Mouse (Mus musculus): ENCODE measurements around the gene Cdc6. TPM values are rescaled to one million over a fixed set of nuclear protein-coding genes. Genes with fewer than 3 reads are reported as not detected.
A peak's percentile ranks its signal among the peaks of the same experiment; 100 is the strongest.
"Not testable (repeated sequence)": the region's sequence is repeated elsewhere in the genome, so short reads cannot be mapped to it uniquely, and the experiment has no call there.

Cdc6 gene
- total RNA-seq, 2 experiments from 2014 or later: 0.52 to 0.64 TPM

DNA sequence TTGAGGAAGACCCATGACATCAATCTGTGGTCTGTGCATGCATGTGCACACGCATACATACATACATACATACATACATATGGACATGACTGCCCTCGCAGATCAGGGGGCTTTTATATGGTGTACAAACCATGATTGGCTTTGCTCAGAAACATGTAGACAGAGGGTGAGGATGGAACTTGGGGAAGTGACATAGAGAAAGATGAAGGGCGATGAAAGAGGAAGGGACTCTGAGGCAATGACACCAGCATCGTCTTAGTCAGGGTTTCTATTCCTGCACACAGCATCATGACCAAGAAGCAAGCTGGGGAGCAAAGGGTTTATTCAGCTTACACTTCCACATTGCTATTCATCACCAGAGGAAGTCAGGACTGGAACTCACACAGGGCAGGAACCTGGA, 18.5 kb upstream of the Cdc6 start:
- Histone ChIP-seq H3K4me3 (no peak overlapping the region), H3K27ac (no peak overlapping the region)
- no peak for DNase-seq (ENCODE audit: low spot score in 2 of 2)
- no peak for TF ChIP-seq CTCF (conservative IDR thresholded peaks at IDR 0.05)

DNA sequence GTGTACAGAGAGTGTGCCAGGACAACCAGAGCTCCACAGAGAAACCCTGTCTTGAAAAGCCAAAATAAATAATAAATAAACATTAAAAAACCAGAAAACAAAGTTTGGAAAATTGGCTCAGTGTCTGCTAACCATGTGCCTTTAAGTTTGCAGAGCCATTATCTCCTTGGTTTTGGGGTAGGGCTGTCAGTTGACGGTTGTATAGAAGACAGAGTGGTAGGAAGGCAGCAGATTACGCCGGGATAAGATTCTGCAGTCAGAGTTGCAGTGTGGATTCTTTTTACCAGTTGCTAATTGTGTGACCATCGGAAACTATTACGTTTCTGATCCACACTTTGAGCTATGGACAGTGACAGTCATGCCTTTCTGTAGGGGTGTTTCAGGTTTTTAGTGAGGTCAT, 17.6 kb upstream of the Cdc6 start:
- no peak for TF ChIP-seq CTCF (conservative IDR thresholded peaks at IDR 0.05)
- Histone ChIP-seq H3K27ac (no peak overlapping the region), H3K4me3 (no peak overlapping the region)
- DNase-seq (ENCODE audit: low spot score in 2 of 2): no peak

DNA sequence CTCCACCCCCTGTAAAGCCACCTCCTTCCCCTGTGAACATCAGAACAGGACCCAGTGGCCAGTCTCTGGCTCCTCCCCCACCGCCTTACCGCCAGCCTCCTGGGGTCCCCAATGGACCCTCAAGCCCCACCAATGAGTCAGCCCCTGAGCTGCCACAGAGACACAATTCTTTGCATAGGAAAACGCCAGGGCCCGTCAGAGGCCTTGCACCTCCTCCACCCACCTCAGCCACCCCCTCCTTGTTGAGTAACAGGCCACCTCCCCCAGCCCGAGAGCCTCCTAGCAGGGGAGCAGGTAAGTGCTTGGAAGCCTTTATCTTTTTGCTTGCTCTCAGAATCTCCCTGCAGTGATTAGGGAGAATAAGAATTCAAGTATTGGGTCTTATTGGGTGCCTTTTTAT, 15.2 kb upstream of the Cdc6 start:
- H3K4me3 ChIP-seq: no peak overlapping the region
- no peak for DNase-seq (ENCODE audit: low spot score in 2 of 2)
- no peak for TF ChIP-seq CTCF (conservative IDR thresholded peaks at IDR 0.05)
- no peak overlapping the region for H3K27ac ChIP-seq

GRCm38 (mm10) chr11:98900529-98901125, 7.0 kb upstream of the Cdc6 start:
- TF ChIP-seq CTCF (conservative IDR thresholded peaks at IDR 0.05): no peak
- no peak overlapping the region for H3K27ac ChIP-seq
- no peak for DNase-seq (ENCODE audit: low spot score in 2 of 2)

GRCm38 (mm10) chr11:98902621-98903245, 4.9 kb upstream of the Cdc6 start:
- no peak for DNase-seq (ENCODE audit: low spot score in 2 of 2)
- Histone ChIP-seq H3K27ac (no peak overlapping the region), H3K4me3 (no peak overlapping the region)
- no peak for TF ChIP-seq CTCF (conservative IDR thresholded peaks at IDR 0.05)

More at GRCm38 (mm10) chr11:98900529-98901125, 7.0 kb upstream of the Cdc6 start:
- H3K4me3 ChIP-seq: no peak overlapping the region

DNA sequence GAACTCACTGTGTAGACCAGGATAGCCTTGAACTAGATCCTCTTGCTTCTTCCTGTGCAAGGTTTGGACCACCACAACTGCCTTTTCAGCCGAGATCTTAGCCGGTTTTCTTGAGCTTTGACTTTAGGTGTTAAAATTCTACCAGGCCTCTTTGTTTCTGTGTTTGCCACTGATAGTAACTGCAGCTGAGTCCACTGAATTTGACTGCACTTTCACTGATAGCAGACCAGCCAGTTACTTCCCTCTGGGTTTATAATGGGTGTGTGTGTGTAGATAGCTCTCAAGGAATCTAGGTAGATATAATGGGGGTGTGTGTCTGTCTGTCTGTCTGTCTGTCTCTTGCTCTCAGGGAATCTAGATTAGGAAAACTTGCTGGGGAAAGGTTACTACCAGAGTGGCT, 3.0 kb upstream of the Cdc6 start:
- H3K27ac ChIP-seq: no peak overlapping the region
- no peak overlapping the region for H3K4me3 ChIP-seq
- no peak for DNase-seq (ENCODE audit: low spot score in 2 of 2)
- TF ChIP-seq CTCF (conservative IDR thresholded peaks at IDR 0.05): no peak

DNA sequence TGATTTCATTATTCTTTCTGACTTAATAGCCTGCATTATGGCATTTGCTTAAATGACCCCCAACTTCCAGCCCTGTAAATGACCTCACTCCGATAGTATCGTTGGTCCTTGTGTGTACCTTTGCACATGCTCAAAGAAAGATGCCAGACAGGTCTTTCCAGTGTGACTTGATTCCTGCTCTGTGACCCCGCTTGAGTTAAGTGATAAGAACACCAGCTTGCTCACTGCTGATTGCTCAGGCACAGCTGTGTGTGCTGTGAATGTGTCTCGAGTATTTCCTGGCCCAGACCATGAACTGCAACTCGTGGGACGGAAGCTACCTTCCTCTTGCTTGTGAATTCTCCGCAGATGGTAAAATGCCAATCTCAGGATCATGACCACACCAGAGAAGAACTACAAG, 2.6 kb upstream of the Cdc6 start:
- no peak for DNase-seq (ENCODE audit: low spot score in 2 of 2)
- Histone ChIP-seq H3K4me3 (no peak overlapping the region), H3K27ac (no peak overlapping the region)
- no peak for TF ChIP-seq CTCF (conservative IDR thresholded peaks at IDR 0.05)

- no peak for TF ChIP-seq CTCF (conservative IDR thresholded peaks at IDR 0.05)
- Histone ChIP-seq H3K27ac (no peak overlapping the region), H3K4me3 (no peak overlapping the region)
- no peak for DNase-seq (ENCODE audit: low spot score in 2 of 2)
Measured at GRCm38 (mm10) chr11:98905583-98905982, 2.0 kb upstream of the Cdc6 start.

- TF ChIP-seq CTCF (conservative IDR thresholded peaks at IDR 0.05): no peak
- Histone ChIP-seq H3K4me3 (peak overlapping the region; percentile 57), H3K27ac (no peak overlapping the region)
- DNase-seq (ENCODE audit: low spot score in 2 of 2): no peak
Measured at GRCm38 (mm10) chr11:98907063-98907436, 551 bp upstream of the Cdc6 start.

DNA sequence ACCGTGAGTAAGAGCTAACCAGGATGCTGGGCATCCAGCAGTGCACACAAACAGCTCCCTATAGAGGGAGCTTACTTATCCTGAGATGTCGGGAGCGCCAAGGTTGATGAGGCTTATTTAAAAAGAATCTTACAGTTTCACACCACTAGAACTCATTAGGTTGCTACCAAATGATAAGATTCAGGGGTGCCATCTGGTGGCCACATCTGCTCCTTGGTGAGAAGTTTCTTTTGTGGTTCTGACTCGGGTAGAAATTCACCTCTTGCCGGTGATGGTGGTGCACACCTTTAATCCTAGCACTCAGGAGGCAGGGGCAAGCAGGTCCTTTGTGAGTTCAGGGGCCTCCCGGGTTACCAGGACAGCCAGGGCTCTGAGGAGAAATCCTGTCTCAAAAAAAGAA, 2.1 kb downstream of the Cdc6 start:
- DNase-seq (ENCODE audit: low spot score in 2 of 2): peak; percentile 67 to 70
- Histone ChIP-seq H3K4me3 (no peak overlapping the region), H3K27ac (no peak overlapping the region)
- peak; percentile 83 for TF ChIP-seq CTCF (conservative IDR thresholded peaks at IDR 0.05)

- no peak for TF ChIP-seq CTCF (conservative IDR thresholded peaks at IDR 0.05)
- Histone ChIP-seq H3K4me3 (no peak overlapping the region), H3K27ac (no peak overlapping the region)
- no peak for DNase-seq (ENCODE audit: low spot score in 2 of 2)
Measured at GRCm38 (mm10) chr11:98910415-98910814, 2.8 kb downstream of the Cdc6 start.

- TF ChIP-seq CTCF (conservative IDR thresholded peaks at IDR 0.05): no peak
- no peak for DNase-seq (ENCODE audit: low spot score in 2 of 2)
- Histone ChIP-seq H3K27ac (no peak overlapping the region), H3K4me3 (no peak overlapping the region)
Measured at GRCm38 (mm10) chr11:98911498-98911897, 3.9 kb downstream of the Cdc6 start.

- Histone ChIP-seq H3K4me3 (no peak overlapping the region), H3K27ac (no peak overlapping the region)
- no peak for DNase-seq (ENCODE audit: low spot score in 2 of 2)
- TF ChIP-seq CTCF (conservative IDR thresholded peaks at IDR 0.05): no peak
Measured at GRCm38 (mm10) chr11:98914196-98914595, 6.6 kb downstream of the Cdc6 start.

GRCm38 (mm10) chr11:98916376-98916775, 8.8 kb downstream of the Cdc6 start:
- not testable (repeated sequence) for DNase-seq (ENCODE audit: low spot score in 2 of 2); H3K4me3 ChIP-seq; H3K27ac ChIP-seq
- peak; percentile 59 for TF ChIP-seq CTCF (conservative IDR thresholded peaks at IDR 0.05)
